Mouse (Mus musculus) intestine, postnatal 0 days (tissue): Measurements from ENCODE around the gene Cdca4. TPM values are rescaled to one million over a fixed set of nuclear protein-coding genes. Genes with fewer than 3 reads are reported as not detected.

Experiments
- ATAC-seq: fragments of 200-750 bp; cut with Nextera tagmentation; 2 replicates; pipeline ENCODE4 v1.8.0; 2017; ENCODE audit warnings: mild to moderate bottlenecking, moderate TSS enrichment, moderate library complexity
- H3K27ac ChIP-seq: fragments of 300-500 bp; sonication (generic); 2 replicates; pipeline ENCODE4 v1.5.1; 2014; ENCODE audit warnings: mild to moderate bottlenecking, low read depth, low read length, moderate library complexity
- H3K27me3 ChIP-seq: fragments of 300-500 bp; sonication (generic); replicated peaks from 2 replicates; pipeline ENCODE4 v1.6.1; 2014; ENCODE audit warnings: low read length, mixed read lengths; ENCODE audit not compliant: control insufficient read depth, insufficient read depth
- H3K36me3 ChIP-seq: fragments of 300-500 bp; sonication (generic); 2 replicates; pipeline ENCODE4 v1.6.1; 2014; ENCODE audit warnings: mild to moderate bottlenecking, moderate library complexity; ENCODE audit not compliant: control insufficient read depth, insufficient read depth
- H3K4me1 ChIP-seq: fragments of 300-500 bp; sonication (generic); replicated peaks from 2 replicates; pipeline ENCODE4 v1.6.1; 2014; ENCODE audit warnings: antibody characterized with exemption, low read length, mixed read lengths; ENCODE audit not compliant: control insufficient read depth, insufficient read depth
- H3K4me2 ChIP-seq: fragments of 300-500 bp; sonication (generic); replicated peaks from 2 replicates; pipeline ENCODE4 v1.6.1; 2014; ENCODE audit warnings: low read depth, mild to moderate bottlenecking, moderate library complexity
- H3K4me3 ChIP-seq: fragments of 300-500 bp; sonication (generic); 2 replicates; pipeline ENCODE4 v1.5.1; 2014; ENCODE audit warnings: low read depth, low read length
- H3K9ac ChIP-seq: fragments of 300-500 bp; sonication (generic); 2 replicates; pipeline ENCODE4 v1.6.1; 2014; ENCODE audit warnings: mild to moderate bottlenecking, low read depth, low read length
- H3K9me3 ChIP-seq: fragments of 300-500 bp; sonication (generic); 2 replicates; pipeline ENCODE4 v1.6.1; 2016; ENCODE audit warnings: mixed run types; ENCODE audit not compliant: control insufficient read depth
- CTCF ChIP-seq: sonication (generic); IDR thresholded peaks from 2 replicates; pipeline ENCODE4 v1.5.1; 2016; ENCODE audit warnings: low read depth, mild to moderate bottlenecking, control low read depth, antibody characterized with exemption, moderate library complexity
- WGBS: fragments of 180-500 bp; shearing (Covaris S2); extraction: QIAGEN DNeasy Blood & Tissue Kit; methylation state at CpG from one replicate; pipeline ENCODE4 v1.1.7; 2014; 5-methylcytosine and 5-hydroxymethylcytosine counted together
- polyA plus RNA-seq: library from polyadenylated mRNA; unstranded; fragments of >200 nt; fragmentation: Nextera tagmentation; extraction: Ambion mirVana; gene quantifications from 2 replicates; pipeline ENCODE4 v1.2.1, GENCODE M21; 2015

The Cdca4 gene
- polyA plus RNA-seq, 1 experiment from 2014 or later: 22.6 TPM

- no peak overlapping the region for H3K9ac ChIP-seq
- 88% methylated on average over 14 of the region's 14 CpGs for WGBS
- no peak for ATAC-seq
- H3K27me3 ChIP-seq: no peaks in the 10 kb centered on the region
- no peak overlapping the region for H3K27ac ChIP-seq
- no peak for TF ChIP-seq CTCF
- H3K9me3 ChIP-seq: no peaks in the 10 kb centered on the region
- H3K4me3 ChIP-seq: no peak overlapping the region
- no peak overlapping the region for H3K4me2 ChIP-seq
- H3K4me1 ChIP-seq: no peaks in the 10 kb centered on the region
- no peaks in the 10 kb centered on the region for H3K36me3 ChIP-seq
These were observed 56.9 kb downstream of the Cdca4 start for GRCm38 (mm10) chr12:112772306-112772705.

GRCm38 (mm10) chr12:112770396-112770795 lies 58.8 kb downstream of the Cdca4 start:
- Histone ChIP-seq H3K36me3 (no peaks in the 10 kb centered on the region), H3K27ac (no peak overlapping the region), H3K9me3 (no peaks in the 10 kb centered on the region), H3K4me1 (no peaks in the 10 kb centered on the region), H3K27me3 (no peaks in the 10 kb centered on the region), H3K9ac (no peak overlapping the region), H3K4me3 (no peak overlapping the region), H3K4me2 (no peak overlapping the region)
- 83% methylated on average over 4 of the region's 4 CpGs for WGBS
- no peak for ATAC-seq
- TF ChIP-seq CTCF: no peak

Other genes with a start within 250 kb of the Cdca4 start
- 0.70 and 1.1 TPM in 2 replicates for gene Inf2, start 240.6 kb downstream of the Cdca4 start, polyA plus RNA-seq
- gene Adssl1, start 209.4 kb downstream of the Cdca4 start, polyA plus RNA-seq: 0.57 and 0.67 TPM in 2 replicates
- gene Siva1, start 184.7 kb downstream of the Cdca4 start, polyA plus RNA-seq: 52.6 and 54.5 TPM in 2 replicates
- gene Akt1, start 154.5 kb downstream of the Cdca4 start, polyA plus RNA-seq: 121 and 125 TPM in 2 replicates
- gene Zbtb42, start 150.6 kb downstream of the Cdca4 start, polyA plus RNA-seq: 8.1 and 8.3 TPM in 2 replicates
- 12.7 and 13.4 TPM in 2 replicates for gene Cep170b, start 109.0 kb downstream of the Cdca4 start, polyA plus RNA-seq
- gene Pld4, start 68.8 kb downstream of the Cdca4 start, polyA plus RNA-seq: 6.7 and 6.9 TPM in 2 replicates
- 1.6 TPM in 2 replicates for gene Ahnak2, start 26.8 kb downstream of the Cdca4 start, polyA plus RNA-seq
- 3.6 TPM in 2 replicates for gene Clba1, start 20.5 kb downstream of the Cdca4 start, polyA plus RNA-seq
- 0.25 and 0.30 TPM in 2 replicates for gene Gpr132, start 38.8 kb upstream of the Cdca4 start, polyA plus RNA-seq
- 1.4 and 1.6 TPM in 2 replicates for gene Jag2, start 100.4 kb upstream of the Cdca4 start, polyA plus RNA-seq
- 90.6 and 92.1 TPM in 2 replicates for gene Nudt14, start 112.7 kb upstream of the Cdca4 start, polyA plus RNA-seq
- 13.1 and 13.3 TPM in 2 replicates for gene Btbd6, start 147.1 kb upstream of the Cdca4 start, polyA plus RNA-seq
- 17.9 and 21.3 TPM in 2 replicates for gene Brf1, start 171.3 kb upstream of the Cdca4 start, polyA plus RNA-seq
- 5.1 and 5.2 TPM in 2 replicates for gene Pacs2, start 185.1 kb upstream of the Cdca4 start, polyA plus RNA-seq
- not detected in 2 replicates for gene Tex22, start 245.1 kb upstream of the Cdca4 start, polyA plus RNA-seq